Mouse (Mus musculus) brown adipose tissue, adult 24 weeks (tissue): ENCODE measurements around the gene Klc2. TPM values are rescaled to one million over a fixed set of nuclear protein-coding genes. Genes with fewer than 3 reads are reported as not detected.

ENCODE experiments used
- H3K27ac ChIP-seq: fragments of 200-500 bp; replicated peaks from 2 replicates; pipeline ENCODE4 v1.5.1; 2012; ENCODE audit warnings: low read depth, mild to moderate bottlenecking, low read length
- H3K4me1 ChIP-seq: fragments of 200-500 bp; 2 replicates; pipeline ENCODE4 v1.6.1; 2012; ENCODE audit warnings: low read length, mixed read lengths; ENCODE audit not compliant: control insufficient read depth, insufficient read depth, insufficient read length
- H3K4me3 ChIP-seq: fragments of 200-500 bp; 2 replicates; pipeline ENCODE4 v1.5.1; 2012; ENCODE audit warnings: low read depth, mild to moderate bottlenecking, low read length, moderate library complexity; ENCODE audit not compliant: insufficient read depth
- polyA plus RNA-seq: library from polyadenylated mRNA; stranded (reverse); fragments of >200 nt; gene quantifications from 2 replicates; pipeline ENCODE4 v1.2.4, GENCODE M21; 2012; ENCODE audit not compliant: missing spikeins, insufficient read depth, insufficient read length

Gene Klc2
- polyA plus RNA-seq, 1 experiment = 20.3 TPM

DNA sequence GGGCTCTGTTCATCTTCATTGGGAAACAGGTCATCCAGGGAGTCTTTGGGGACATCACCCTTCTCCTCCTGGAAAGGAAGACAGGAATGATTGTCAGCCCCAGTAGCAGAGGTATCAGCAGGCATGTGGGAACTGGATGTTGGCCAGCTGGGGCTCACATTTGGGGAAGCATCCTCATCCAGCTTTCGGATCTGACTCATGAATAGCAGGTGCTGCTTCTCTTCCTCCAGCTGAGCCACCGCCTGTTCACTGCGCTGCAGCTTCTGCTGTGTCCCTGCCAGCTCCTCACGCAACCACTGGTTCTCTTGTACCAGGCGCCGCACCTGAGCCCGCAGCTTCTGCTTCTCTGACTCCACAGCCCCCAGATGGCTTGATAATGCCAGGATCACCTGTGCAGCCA, 4.6 kb downstream of the Klc2 start:
- H3K27ac ChIP-seq = no peak overlapping the region
- H3K4me1 ChIP-seq = peaks cover 3% of the 10 kb centered on the region; the same call in 1 of the 2 replicates
- no peak overlapping the region for H3K4me3 ChIP-seq

DNA sequence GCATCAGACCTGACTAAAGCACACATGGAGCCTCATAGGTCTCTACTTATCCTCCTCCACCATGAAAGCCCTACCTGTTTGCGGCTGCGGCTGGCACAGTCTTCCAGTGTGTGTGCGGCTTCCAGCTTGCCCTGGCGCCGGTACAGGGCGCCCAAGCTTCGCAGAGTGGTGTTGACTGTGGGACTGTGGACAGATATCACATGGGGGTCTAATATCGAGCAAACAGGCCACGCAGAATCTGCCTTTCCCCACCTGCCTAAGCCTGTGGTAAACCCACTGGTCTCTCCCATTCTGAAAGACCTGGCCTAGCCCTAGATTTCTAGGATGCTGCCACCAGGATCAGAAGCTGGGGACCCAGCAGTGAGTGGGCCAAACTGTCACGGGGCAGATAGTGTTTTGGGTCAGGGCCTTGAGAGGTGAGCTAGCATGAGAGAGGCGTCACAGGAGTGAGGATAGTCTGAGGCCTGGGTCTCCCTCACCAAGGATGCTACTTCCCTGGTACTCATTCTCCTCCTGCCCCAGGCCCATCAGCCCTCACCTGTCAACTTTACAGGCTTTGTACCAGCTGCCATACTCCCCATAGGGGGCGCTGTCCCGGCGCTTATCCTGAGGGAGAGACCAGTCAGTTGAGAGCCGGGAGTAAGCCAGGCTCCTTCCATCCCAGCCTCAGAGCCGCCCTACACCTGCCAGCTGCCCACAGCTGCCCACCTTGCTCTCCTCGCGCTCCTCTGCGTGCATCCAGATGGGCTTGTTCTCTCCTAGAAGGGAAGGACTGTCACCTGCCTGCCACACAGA, 8.5 kb downstream of the Klc2 start:
- Histone ChIP-seq H3K27ac (no peak overlapping the region), H3K4me3 (no peak overlapping the region)

DNA sequence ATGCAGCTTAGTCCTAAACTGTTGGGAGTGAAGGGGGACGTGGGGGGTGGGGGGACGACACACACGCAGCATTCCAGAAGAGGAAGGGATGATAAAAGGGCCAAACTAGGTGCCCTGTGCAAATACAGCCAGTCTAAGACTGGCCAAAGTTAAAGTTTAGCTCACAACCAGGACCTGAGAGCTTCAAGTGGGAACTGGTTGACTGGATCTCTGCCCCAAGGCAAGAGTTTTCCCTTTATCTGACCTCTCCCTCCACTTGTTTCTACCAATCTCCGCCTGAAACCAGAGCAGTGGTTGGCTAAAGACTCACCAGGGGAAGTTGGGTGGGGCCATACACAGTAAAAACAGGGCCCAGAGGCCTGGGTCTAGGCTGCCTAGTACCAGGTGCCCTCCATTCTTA, 9.7 kb downstream of the Klc2 start:
- Histone ChIP-seq H3K4me1 (0 out of 2 replicates have a peak, but pooled peaks cover 5% of the 10 kb centered on the region), H3K27ac (no peak overlapping the region)

More for the DNA sequence above, 8.5 kb downstream of the Klc2 start:
- 0 out of 2 replicates have a peak, but pooled peaks cover 5% of the 10 kb centered on the region for H3K4me1 ChIP-seq

DNA sequence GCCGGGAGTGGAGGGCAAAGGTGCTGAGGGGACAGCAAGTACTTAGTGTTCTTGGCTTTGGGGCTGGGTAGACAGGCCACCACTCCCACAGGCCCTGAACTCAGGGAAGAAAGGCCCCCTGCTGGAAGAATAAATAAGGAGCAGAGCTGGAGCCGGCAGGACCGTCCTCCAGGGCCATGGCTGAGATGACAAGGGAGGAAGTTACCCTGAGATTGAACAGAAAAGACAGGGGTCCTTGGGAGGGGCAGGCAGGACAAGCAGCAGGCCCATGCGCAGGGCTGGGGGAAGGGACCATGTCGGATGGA, 10.1 kb downstream of the Klc2 start:
- H3K4me1 ChIP-seq = 0 out of 2 replicates have a peak, but pooled peaks cover 5% of the 10 kb centered on the region
- H3K4me3 ChIP-seq = no peak overlapping the region
- H3K27ac ChIP-seq = no peak overlapping the region

More for the DNA sequence above, 9.7 kb downstream of the Klc2 start:
- H3K4me3 ChIP-seq = no peak overlapping the region

DNA sequence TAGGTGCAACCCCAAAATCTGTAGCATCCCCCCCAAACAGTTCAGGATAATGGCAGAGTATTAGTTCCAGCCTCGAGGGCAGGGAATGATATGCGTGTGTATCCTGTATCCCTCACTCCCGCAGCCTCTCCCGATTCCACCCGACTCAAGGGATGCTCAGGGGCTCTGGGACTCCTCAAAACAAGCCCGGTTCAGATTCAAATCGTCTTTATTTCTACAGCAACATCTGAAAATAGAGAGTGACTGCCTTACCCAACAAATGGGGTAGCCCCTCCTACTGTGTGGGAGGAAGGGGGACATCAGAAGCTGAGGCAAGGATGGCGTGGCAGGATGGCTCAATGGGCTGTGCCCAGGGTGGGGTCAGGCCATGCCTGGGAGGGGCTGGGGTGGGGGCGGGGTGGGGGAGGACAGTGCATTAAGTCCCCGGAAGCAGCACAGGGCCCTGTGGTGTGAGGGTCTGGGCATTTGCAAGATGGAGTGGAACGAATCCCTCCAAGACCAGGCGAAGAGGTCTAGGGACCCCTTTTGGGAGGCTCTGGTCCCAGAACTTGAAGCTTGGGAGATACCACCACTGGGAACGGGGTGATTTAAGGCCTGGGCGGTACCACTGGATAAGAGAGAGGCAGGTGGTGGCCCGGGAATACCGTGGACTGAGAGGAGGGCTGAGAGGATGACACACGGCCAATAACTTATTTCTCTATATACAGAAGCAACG, 10.6 kb downstream of the Klc2 start:
- no peak overlapping the region for H3K27ac ChIP-seq
- 0 out of 2 replicates have a peak, but pooled peaks cover 5% of the 10 kb centered on the region for H3K4me1 ChIP-seq
- H3K4me3 ChIP-seq = no peak overlapping the region

DNA sequence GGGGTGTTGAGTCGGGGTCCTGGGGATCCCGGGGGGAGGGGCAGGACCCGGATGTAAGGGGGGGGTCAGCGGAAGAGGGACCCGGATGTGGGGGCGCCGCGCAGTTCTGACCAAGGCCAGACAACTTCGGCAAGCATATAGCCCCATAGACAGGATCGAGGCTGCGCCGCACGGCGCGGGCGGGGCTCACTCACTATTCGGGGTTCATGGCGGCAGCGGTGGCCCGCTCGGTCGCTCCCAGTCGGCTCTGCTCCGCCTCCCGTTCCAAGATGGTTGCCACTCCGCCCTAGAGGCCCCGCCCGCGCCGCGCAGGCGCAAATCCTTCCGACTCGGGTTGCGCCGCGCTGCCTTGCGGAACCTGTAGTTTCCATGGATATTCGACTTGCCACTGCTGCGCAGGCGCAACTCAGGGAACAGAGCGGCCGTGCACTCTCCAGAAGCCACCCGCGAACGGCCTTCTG, 11.6 kb downstream of the Klc2 start, which contains the start of gene Rab1b:
TSS of gene Rab1b (minus strand) at position 342 of the 461 bp plus-strand sequence.
- peak within 1 kb of the TSS; percentile 97 for H3K27ac ChIP-seq
- H3K4me3 ChIP-seq = peak within 1 kb of the TSS; percentile 93
- 0 out of 2 replicates have a peak, but pooled peaks cover 5% of the 10 kb centered on the region for H3K4me1 ChIP-seq

DNA sequence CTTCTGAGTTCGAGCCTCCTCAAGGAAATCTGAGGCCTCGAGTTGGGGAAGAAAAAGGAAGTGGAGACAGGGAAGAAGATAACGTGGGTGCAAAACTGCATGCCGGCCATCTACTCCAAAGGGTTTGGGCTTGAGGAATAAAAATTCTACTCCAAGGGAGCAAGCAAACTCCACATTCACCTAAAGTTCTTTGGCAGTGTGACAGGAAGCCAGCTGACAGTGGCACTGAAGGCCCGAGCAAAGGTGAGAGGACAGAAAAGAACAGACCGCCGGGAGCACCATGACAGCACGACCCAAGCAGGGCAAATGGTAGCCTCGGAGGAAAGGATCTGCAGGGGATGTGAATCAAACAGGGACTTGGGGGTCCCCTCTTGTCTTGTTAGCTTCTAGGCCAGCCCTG, 12.3 kb downstream of the Klc2 start:
- Histone ChIP-seq H3K27ac (peak overlapping the region; percentile 97), H3K4me1 (0 out of 2 replicates have a peak, but pooled peaks cover 5% of the 10 kb centered on the region), H3K4me3 (peak overlapping the region; percentile 93)

DNA sequence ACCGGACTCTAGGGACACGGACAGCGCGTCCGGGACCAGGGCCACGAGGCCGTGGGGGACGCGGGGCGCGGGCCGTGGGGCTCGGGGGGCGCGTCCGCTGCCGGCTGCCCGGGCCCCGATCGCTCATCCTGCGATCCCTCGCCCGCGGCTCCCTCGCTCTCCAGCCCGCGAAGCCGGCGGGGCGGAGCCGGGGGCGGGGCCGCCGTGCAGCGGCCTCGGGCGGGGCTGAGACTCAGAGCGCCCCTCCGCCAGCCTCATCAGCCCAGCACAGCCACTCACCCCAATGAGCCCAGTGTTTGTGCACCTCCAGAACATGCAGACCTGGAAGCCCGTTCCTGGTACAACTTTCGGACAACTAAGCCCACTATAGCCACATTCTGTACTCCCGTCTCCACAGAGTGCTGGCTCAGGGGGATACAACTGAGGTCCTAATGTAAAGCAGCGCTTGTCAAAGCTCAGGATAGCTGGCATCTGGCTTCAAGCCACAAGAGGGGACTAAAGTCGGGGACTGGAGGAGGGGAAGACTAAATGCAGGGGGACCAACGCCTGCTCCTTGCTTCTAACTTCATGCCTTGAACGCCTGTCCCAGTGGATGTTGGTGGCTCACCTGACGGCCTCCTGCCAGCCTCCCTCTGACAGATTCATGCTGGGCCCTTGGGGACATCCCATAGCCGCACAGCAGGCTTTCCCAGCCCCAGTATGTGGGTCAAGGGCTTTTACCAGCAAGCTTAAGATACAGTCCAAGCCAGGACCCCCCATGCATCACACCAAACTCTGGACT, 19.8 kb downstream of the Klc2 start, which contains the start of gene Cnih2:
TSS of gene Cnih2 (minus strand) at position 159 of the 781 bp plus-strand sequence.
- H3K4me1 ChIP-seq = peaks cover 5% of the 10 kb centered on the region; the same call in 1 of the 2 replicates
- no peak within 1 kb of the TSS for H3K27ac ChIP-seq
- H3K4me3 ChIP-seq = no peak within 1 kb of the TSS

DNA sequence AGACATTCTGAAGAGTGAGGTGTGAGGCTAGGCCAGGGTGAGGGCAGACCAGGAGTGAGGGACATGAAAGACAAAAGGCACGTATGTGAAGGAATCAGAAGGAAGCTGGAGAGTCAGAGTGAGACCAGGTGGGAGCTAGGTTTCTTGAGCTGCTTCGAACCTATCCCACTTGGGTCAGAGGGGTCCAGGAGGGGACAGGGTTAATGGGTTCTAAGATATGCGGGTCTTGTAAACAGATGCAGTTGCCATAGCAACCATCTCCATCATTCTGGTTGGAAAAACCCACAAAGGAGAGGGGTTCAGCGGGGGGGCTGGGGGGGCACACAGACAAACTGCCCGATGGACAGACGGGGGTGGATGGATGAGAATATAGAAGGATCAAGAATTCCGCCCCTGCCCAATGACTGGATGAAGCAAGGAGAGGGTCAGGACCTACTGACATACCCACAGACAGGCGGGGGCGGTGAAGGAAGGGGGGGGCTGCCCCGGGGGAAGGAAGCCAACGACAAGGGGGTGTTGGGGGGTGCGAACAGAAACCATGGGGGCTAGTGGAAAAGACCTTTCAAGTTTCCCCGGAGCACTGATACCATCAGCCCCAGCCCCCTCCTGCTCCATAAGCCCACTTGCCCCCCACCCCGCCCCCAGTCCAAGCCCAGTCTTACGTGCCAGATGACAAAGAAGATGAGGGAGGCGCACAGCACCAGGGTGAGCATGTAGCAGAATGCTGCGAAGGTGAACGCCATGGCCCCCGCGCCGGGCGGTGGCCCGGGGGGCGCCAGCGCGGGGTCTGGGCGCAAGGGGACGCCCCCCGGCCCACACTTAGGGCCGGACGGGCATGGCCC, 20.6 kb downstream of the Klc2 start:
- Histone ChIP-seq H3K4me1 (peaks cover 5% of the 10 kb centered on the region; the same call in 1 of the 2 replicates), H3K4me3 (no peak overlapping the region), H3K27ac (no peak overlapping the region)

DNA sequence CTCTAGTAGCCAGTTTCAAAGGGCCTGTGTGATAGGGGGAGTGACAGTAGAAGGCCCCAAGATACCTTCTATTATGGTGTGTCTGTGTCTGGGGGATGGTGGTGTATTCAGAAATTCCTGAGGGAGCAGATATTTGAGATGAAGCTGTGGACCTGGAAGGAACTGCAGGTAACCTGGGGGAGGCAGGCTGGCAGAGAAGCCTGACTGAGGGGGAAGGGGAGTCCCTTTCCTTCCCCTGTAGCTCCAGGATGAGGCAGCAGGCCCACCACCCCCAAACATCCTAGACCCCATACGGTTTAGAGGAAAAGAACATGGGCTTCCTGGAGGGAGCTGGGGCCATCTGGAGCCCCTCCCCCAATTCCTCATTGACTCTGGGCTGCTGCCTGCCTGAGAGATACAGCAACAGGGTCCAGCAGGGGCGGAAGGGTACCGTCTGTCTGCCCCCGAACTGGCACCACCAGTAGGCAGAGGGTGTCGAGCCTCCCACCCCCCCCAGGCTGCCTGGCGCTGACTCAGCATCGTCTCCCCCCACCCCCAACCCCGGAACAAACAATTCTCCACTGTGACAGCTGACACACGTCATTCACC, 22.4 kb downstream of the Klc2 start:
- Histone ChIP-seq H3K4me1 (peaks cover 5% of the 10 kb centered on the region; the same call in 1 of the 2 replicates), H3K27ac (no peak overlapping the region), H3K4me3 (no peak overlapping the region)

DNA sequence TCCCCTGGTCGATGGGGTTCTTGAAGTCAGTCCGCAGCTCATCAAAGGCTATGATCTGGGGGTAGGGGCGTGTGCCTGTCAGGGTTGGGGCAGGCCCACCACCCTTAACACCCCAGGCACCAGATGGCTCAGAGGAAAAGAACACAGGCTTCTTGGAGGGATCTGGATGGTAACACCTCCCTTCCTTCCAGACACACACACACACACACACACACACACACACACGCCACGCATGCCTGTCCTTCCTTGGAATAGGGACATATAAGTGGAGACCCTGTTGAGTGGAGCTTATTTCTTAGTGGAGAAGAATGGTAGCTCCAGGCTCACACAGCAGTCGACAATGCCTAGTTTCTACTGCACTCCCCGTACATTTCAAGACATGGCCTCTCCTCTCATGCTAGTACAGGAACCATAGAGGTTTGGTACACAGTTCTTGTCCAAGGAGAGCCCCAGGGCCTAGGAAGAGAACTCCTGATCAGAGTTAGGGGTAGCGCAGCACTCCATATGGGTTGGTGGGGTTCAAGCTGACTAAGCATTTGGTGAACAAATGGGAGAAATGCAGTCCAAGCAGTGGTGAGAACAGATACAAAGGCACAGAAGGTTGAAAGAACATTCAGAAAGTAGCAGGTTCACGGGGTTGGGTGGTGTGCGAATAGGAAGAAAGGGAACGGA, 23.5 kb downstream of the Klc2 start:
- Histone ChIP-seq H3K4me3 (no peak overlapping the region), H3K27ac (no peak overlapping the region), H3K4me1 (peaks cover 5% of the 10 kb centered on the region; the same call in 1 of the 2 replicates)

DNA sequence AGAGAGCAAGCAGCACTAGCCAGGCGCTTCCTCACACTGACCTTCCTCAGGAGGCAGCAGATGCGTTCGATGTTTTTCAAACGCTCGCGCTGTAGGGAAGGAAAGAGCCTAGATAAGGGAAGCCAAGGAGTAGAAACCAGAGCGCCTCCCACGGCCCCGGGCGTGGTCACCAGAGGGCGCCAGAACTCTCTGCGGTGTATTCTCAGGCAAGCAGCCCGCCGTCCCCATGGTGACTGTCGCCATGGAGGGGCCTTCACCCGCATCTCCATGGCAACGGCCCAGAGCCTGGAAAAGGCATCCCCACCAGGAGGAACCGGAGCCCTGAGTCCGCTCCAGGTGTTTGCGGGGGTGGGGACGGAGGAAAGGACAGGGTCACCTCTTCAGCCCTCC, 24.1 kb downstream of the Klc2 start:
- H3K4me1 ChIP-seq = peaks cover 5% of the 10 kb centered on the region; the same call in 1 of the 2 replicates
- H3K4me3 ChIP-seq = no peak overlapping the region

DNA sequence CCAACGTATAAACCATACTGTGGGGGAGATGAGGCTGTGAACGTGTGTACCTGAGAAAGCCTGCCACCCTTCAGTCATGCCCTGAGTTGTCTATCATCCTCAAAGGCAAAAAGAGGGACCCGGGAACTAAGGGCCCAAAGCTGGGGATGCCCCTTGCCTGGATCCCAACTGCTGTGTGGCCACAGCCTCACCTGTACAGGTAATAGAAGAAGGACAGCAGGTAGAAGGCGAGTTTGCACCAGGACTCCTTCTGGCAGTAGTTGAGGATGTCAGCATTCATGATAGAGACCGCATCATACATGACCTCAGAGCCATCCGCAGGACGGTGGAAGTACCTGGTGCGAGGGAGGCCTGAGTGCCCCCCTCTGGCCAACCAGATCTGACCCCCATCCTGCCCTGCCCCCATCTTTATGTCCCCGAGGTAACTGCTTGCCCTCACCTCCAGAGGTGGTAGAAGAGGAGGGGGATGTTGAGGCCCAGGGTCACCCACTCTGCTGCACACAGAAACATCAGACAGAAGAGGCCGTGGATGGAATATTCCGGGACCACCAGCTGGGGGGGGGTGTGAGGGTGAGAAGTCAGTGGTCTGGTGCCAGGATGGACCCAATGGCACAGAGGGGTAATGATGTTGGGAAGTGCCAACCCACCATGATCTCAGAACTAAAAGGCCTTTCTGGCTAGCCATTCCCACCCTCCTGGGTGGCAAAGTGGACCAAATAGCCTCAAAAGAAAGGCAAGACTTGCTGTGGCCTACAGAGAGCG, 24.7 kb downstream of the Klc2 start:
- H3K4me3 ChIP-seq = no peak overlapping the region
- peaks cover 3% of the 10 kb centered on the region; the same call in 1 of the 2 replicates for H3K4me1 ChIP-seq

More for the DNA sequence above, 24.1 kb downstream of the Klc2 start:
- H3K27ac ChIP-seq = no peak overlapping the region

More for the DNA sequence above, 24.7 kb downstream of the Klc2 start:
- no peak overlapping the region for H3K27ac ChIP-seq
